Mouse (Mus musculus) left cerebral cortex, adult 2 months (tissue): Measurements from ENCODE around the gene Mzt1. TPM values are rescaled to one million over a fixed set of nuclear protein-coding genes. Genes with fewer than 3 reads are reported as not detected.
"Not testable (repeated sequence)": the region's sequence is repeated elsewhere in the genome, so short reads cannot be mapped to it uniquely, and the experiment has no call there.

Experiments
- DNase-seq, 2 experiments: peaks; one replicate each; pipeline ENCODE4 v3.0.0; 2021 to 2022; ENCODE audit warnings: low spot score in 2 of 2, mixed read lengths in 1 of 2; ENCODE audit errors: extremely low spot score in 1 of 2
- H3K27ac ChIP-seq: fragments of 200-600 bp; 2 replicates; pipeline ENCODE4 v1.8.1; 2022
- H3K4me3 ChIP-seq: fragments of 200-600 bp; 2 replicates; pipeline ENCODE4 v1.8.1; 2022
- CTCF ChIP-seq: fragments of 200-600 bp; IDR thresholded peaks from 2 replicates; pipeline ENCODE4 v1.8.1; 2022; ENCODE audit warnings: antibody characterized with exemption, mild to moderate bottlenecking, moderate library complexity
- intact Hi-C: fragments of 180-260 bp; cut with DNase I; formaldehyde crosslinking; loops from one replicate; pipeline ENCODE4 v1.15.1; 2025
- long read RNA-seq, 2 experiments: library from polyadenylated mRNA; stranded (forward); transcript quantifications; one replicate each; pipeline ENCODE4 v2.0.0; 2021; ENCODE audit warnings: borderline mapping rate in 2 of 2
- total RNA-seq, 2 experiments: library from RNA; stranded (reverse); gene quantifications; 2 replicates each; pipeline ENCODE4 v1.2.3; 2021

Mzt1 gene
- 10 to 100 TPM; 65.5 to 67.0 TPM for total RNA-seq
- long read RNA-seq, experiment 1, transcript Mzt1-201 (3 exons, 2,240 nt), result major isoform, 80 of 89 reads
- long read RNA-seq, experiment 1, partial matches to known transcripts, result 2 of 89 reads
- long read RNA-seq, experiment 1, other reads (novel, unspliced or antisense), result 4 of 89 reads
- long read RNA-seq, experiment 2, transcript Mzt1-201 (3 exons, 2,240 nt), result major isoform, 49 of 53 reads
- long read RNA-seq, experiment 2, partial matches to known transcripts, result 0 of 53 reads
- long read RNA-seq, experiment 2, other reads (novel, unspliced or antisense), result 3 of 53 reads

GRCm38 (mm10) chr14:99046031-99046781 lies at the start of gene Mzt1, which contains the start of gene Bora:
Mzt1 (minus strand) TSS chr14:99046134.
Bora (plus strand) TSS chr14:99046222.
- peak; percentile 89 to 92 for DNase-seq
- TF ChIP-seq CTCF, result no peak
- peak within 1 kb of the TSS; percentile 65 for H3K27ac ChIP-seq
- H3K4me3 ChIP-seq, result peak within 1 kb of the TSS; percentile 99
- intact Hi-C loops, result loop anchor here (2.0 kb wide), 1 partner anchor 53 kb away; the partner anchor contains the start of genes Dis3 and Pibf1

- H3K27ac ChIP-seq, result no peak overlapping the region
- H3K4me3 ChIP-seq, result no peak overlapping the region
- intact Hi-C loops, result no loop called here
- no peak for DNase-seq
- no peak for TF ChIP-seq CTCF
These were observed 43.0 kb upstream of the Mzt1 start for GRCm38 (mm10) chr14:99088947-99089346.

- intact Hi-C loops, result no loop called here
- no peak; the same call in 1 of the 2 replicates for TF ChIP-seq CTCF
- Histone ChIP-seq H3K4me3 (no peak overlapping the region), H3K27ac (no peak overlapping the region)
- DNase-seq, result no peak
These were observed 25.2 kb upstream of the Mzt1 start for GRCm38 (mm10) chr14:99071146-99071545.

GRCm38 (mm10) chr14:99063091-99063490 lies 17.2 kb upstream of the Mzt1 start:
- no peak for DNase-seq
- no peak overlapping the region for H3K27ac ChIP-seq
- no peak for TF ChIP-seq CTCF
- no peak overlapping the region for H3K4me3 ChIP-seq
- intact Hi-C loops, result no loop called here

GRCm38 (mm10) chr14:99060616-99061015 lies 14.7 kb upstream of the Mzt1 start:
- TF ChIP-seq CTCF, result no peak
- intact Hi-C loops, result no loop called here
- Histone ChIP-seq H3K27ac (no peak overlapping the region), H3K4me3 (no peak overlapping the region)
- peak in 1 of 2 experiments; percentile 33 for DNase-seq

GRCm38 (mm10) chr14:99058959-99059586 lies 13.1 kb upstream of the Mzt1 start:
- H3K27ac ChIP-seq, result no peak overlapping the region
- no peak for DNase-seq
- no peak overlapping the region for H3K4me3 ChIP-seq
- intact Hi-C loops, result no loop called here
- no peak for TF ChIP-seq CTCF

- TF ChIP-seq CTCF, result no peak
- no peak for DNase-seq
- H3K4me3 ChIP-seq, result peak overlapping the region; percentile 99
- no peak overlapping the region for H3K27ac ChIP-seq
- intact Hi-C loops, result loop anchor here (2.0 kb wide), 1 partner anchor 52 kb away; the partner anchor contains the start of genes Dis3 and Pibf1
These were observed 848 bp upstream of the Mzt1 start for GRCm38 (mm10) chr14:99046782-99047181.

GRCm38 (mm10) chr14:99045378-99046030 lies 430 bp downstream of the Mzt1 start:
- peak overlapping the region; percentile 99 for H3K4me3 ChIP-seq
- no peak for TF ChIP-seq CTCF
- intact Hi-C loops, result loop anchor here (2.0 kb wide), 1 partner anchor 53 kb away; the partner anchor contains the start of genes Dis3 and Pibf1
- DNase-seq, result no peak
- peak overlapping the region; percentile 65 for H3K27ac ChIP-seq

GRCm38 (mm10) chr14:99044718-99045117 lies 1.2 kb downstream of the Mzt1 start:
- H3K27ac ChIP-seq, result no peak overlapping the region
- peak overlapping the region; percentile 99 for H3K4me3 ChIP-seq
- TF ChIP-seq CTCF, result no peak
- intact Hi-C loops, result no loop called here
- DNase-seq, result no peak

- intact Hi-C loops, result no loop called here
- Histone ChIP-seq H3K4me3 (no peak overlapping the region), H3K27ac (no peak overlapping the region)
- DNase-seq, result no peak
- TF ChIP-seq CTCF, result no peak
These were observed 1.8 kb downstream of the Mzt1 start for GRCm38 (mm10) chr14:99044096-99044495.

- H3K4me3 ChIP-seq, result no peak overlapping the region
- intact Hi-C loops, result no loop called here
- no peak for TF ChIP-seq CTCF
- DNase-seq, result no peak
- H3K27ac ChIP-seq, result no peak overlapping the region
These were observed 2.4 kb downstream of the Mzt1 start for GRCm38 (mm10) chr14:99043499-99043898.

- Histone ChIP-seq H3K4me3 (no peak overlapping the region), H3K27ac (no peak overlapping the region)
- DNase-seq, result no peak
- intact Hi-C loops, result no loop called here
- no peak for TF ChIP-seq CTCF
These were observed 4.5 kb downstream of the Mzt1 start for GRCm38 (mm10) chr14:99041416-99041815.

GRCm38 (mm10) chr14:99039308-99039707 lies 6.6 kb downstream of the Mzt1 start:
- H3K4me3 ChIP-seq, DNase-seq, H3K27ac ChIP-seq, intact Hi-C loops: not testable (repeated sequence)
